Mouse (Mus musculus): Measurements from ENCODE around the gene Med29. TPM values are rescaled to one million over a fixed set of nuclear protein-coding genes. Genes with fewer than 3 reads are reported as not detected.

Med29 gene
- polyA plus RNA-seq, 1 experiment from 2014 or later: 44.6 TPM

DNA sequence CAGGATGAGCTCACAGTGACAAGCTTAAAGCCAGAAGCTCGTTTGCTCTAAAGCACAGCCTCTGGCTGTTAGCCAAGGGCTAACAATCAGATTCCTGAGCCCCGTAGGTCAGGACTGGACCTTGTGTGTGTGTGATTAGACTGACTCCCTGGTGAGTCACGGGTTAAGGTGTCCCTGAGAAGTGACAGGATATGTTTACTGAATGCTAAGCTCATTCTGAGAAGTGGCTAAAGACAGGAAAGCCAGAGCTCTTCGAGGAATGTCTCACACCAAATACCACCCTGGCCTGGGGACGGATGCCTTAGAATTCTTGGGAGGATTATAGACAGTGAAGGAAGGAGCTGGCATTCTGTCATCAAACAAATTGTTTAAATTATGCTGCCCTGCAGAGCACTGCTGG is 34.5 kb downstream of the Med29 start:
- no peak overlapping the region for H3K4me3 ChIP-seq
- H3K36me3 ChIP-seq: peaks cover 56% of the 10 kb centered on the region
- 0% methylated on average over 5 of the region's 5 CpGs for WGBS
- no peak overlapping the region for H3K9ac ChIP-seq (replicated peaks)
- H3K4me1 ChIP-seq: peaks cover 4% of the 10 kb centered on the region; the same call in 1 of the 2 replicates
- no peak for ATAC-seq (replicated peaks)
- H3K4me2 ChIP-seq (replicated peaks): no peak overlapping the region
- H3K27ac ChIP-seq (replicated peaks): no peak overlapping the region; the same call in 1 of the 2 replicates
- no peaks in the 10 kb centered on the region for H3K27me3 ChIP-seq
- H3K9me3 ChIP-seq: no peaks in the 10 kb centered on the region

DNA sequence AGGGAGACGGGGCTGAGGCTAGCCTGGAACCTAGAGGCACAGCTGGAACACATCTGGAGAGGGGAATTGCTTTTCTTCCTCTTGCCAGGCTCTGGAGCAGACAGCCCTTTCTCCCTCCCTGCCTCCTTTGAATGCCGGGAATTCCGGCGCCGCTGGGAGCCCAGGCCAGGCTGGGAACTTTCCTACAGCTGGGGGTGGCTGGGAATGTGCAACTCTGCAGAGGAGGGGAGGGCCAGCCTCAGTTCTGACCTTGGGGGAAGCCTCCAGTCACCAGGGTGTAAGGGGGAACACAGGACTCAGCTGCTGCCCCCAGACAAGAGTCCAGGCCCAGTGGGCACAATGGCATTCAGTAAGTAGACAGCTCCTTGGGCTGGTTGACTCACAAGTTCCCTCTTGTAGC is 35.5 kb downstream of the Med29 start:
- 4% methylated on average over 5 of the region's 5 CpGs for WGBS
- H3K4me3 ChIP-seq: no peak overlapping the region
- no peak overlapping the region for H3K9ac ChIP-seq (replicated peaks)
- H3K4me2 ChIP-seq (replicated peaks): no peak overlapping the region
- H3K27me3 ChIP-seq: no peaks in the 10 kb centered on the region
- peaks cover 59% of the 10 kb centered on the region for H3K36me3 ChIP-seq
- H3K9me3 ChIP-seq: no peaks in the 10 kb centered on the region
- ATAC-seq (replicated peaks): no peak
- H3K4me1 ChIP-seq: peaks cover 7% of the 10 kb centered on the region
- H3K27ac ChIP-seq (replicated peaks): peak overlapping the region; percentile 17; the same call in 1 of the 2 replicates

DNA sequence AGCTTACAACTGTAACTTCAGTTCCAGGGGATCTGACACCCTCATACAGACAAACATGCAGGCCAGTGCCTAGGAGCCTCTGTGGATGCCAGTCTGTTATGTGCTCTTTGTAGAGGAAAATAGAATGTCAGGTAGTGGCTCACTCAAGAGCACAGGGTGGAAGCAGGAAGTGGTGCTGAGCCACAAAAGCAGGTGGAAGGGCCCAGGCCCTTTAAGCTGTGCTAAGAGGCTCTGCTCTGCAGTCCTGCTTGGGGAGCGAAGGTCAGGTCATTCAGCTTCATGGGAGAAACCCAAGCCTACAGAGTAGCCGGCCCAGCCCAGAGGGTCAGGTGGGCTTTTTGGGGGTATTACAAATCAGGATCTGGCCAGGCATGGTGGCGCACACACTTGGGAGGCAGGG is 37.3 kb downstream of the Med29 start:
- Histone ChIP-seq H3K9me3 (no peaks in the 10 kb centered on the region), H3K27me3 (no peaks in the 10 kb centered on the region), H3K4me1 (peaks cover 16% of the 10 kb centered on the region), H3K9ac (replicated peaks) (no peak overlapping the region), H3K36me3 (peaks cover 45% of the 10 kb centered on the region), H3K27ac (replicated peaks) (no peak overlapping the region), H3K4me2 (replicated peaks) (no peak overlapping the region), H3K4me3 (no peak overlapping the region)
- ATAC-seq (replicated peaks): no peak
- WGBS: 94% methylated on average over 3 of the region's 3 CpGs

DNA sequence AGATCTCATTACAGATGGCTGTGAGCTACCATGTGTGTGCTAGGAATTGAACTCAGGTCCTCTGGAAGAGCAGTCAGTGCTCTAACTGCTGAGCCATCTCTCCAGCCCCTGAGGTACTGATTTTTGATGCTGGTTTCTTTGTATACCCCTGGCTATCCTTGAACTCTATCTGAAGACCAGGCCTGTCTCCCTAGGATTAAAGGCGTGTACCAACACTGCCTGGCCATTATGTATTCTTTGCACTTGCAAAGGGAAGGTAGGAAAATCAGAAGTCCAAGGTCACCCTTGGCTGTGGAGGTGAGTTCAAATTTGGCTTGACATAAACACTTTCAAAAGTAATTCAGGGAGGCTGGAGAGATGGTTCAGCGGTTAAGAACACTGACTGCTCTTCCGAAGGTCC is 37.9 kb downstream of the Med29 start:
- H3K4me3 ChIP-seq: no peak overlapping the region
- H3K27ac ChIP-seq (replicated peaks): no peak overlapping the region
- peaks cover 38% of the 10 kb centered on the region for H3K36me3 ChIP-seq
- no peaks in the 10 kb centered on the region for H3K27me3 ChIP-seq
- ATAC-seq (replicated peaks): no peak
- no peak overlapping the region for H3K4me2 ChIP-seq (replicated peaks)
- peaks cover 21% of the 10 kb centered on the region for H3K4me1 ChIP-seq
- no peaks in the 10 kb centered on the region for H3K9me3 ChIP-seq
- no peak overlapping the region for H3K9ac ChIP-seq (replicated peaks)
- 86% methylated on average over 3 of the region's 3 CpGs for WGBS

DNA sequence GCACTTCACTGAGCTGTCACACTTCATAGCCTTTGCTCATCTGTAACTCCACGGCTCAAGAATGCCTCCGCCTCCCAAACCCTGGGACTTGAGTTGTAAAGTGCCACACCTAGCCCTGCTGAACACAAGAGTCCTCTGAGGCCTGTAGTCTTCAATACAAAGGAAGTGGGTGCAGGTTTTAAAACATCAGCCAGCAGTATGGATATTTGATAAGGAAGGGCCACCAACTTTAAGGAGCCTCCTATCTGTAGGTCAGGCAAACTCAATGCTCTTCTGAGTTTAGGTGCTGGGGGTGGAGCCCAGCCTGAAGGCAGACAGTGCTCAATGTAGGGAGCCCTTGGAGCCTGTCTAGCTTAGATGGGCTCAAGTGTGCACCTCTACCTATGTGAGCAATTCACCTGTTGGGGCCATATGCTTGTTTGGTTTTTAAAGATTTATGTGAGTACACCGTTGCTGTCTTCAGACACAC is 38.4 kb downstream of the Med29 start:
- no peak overlapping the region for H3K9ac ChIP-seq (replicated peaks)
- H3K4me3 ChIP-seq: no peak overlapping the region
- H3K27me3 ChIP-seq: no peaks in the 10 kb centered on the region
- no peak for ATAC-seq (replicated peaks)
- no peak overlapping the region for H3K4me2 ChIP-seq (replicated peaks)
- H3K27ac ChIP-seq (replicated peaks): no peak overlapping the region
- peaks cover 22% of the 10 kb centered on the region for H3K4me1 ChIP-seq
- no peaks in the 10 kb centered on the region for H3K9me3 ChIP-seq
- H3K36me3 ChIP-seq: peaks cover 34% of the 10 kb centered on the region
- 92% methylated on average over 3 of the region's 3 CpGs for WGBS

DNA sequence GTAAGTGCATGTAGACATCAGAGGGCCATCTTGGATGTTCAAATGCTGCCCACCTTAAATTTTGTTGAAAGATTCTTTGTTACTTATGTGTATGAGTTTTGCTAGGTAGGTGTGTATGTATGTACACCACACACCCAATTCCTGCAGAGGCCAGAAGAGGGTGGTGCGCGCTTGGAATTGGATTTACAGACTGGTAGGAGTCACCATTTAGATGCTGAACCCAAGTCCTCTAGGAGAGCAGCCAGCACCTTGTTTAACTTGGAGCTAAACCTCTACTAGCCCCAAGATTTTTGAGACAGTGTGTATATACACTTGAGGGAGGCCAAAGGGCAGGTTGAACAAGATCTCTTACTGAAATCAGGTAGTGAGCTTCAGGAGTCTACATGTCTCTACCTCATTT is 39.2 kb downstream of the Med29 start:
- Histone ChIP-seq H3K27me3 (no peaks in the 10 kb centered on the region), H3K4me1 (peaks cover 20% of the 10 kb centered on the region), H3K36me3 (peaks cover 34% of the 10 kb centered on the region), H3K9me3 (no peaks in the 10 kb centered on the region), H3K27ac (replicated peaks) (no peak overlapping the region), H3K4me2 (replicated peaks) (no peak overlapping the region), H3K4me3 (no peak overlapping the region), H3K9ac (replicated peaks) (no peak overlapping the region)
- ATAC-seq (replicated peaks): no peak
- 98% methylated on average over 2 of the region's 2 CpGs for WGBS

DNA sequence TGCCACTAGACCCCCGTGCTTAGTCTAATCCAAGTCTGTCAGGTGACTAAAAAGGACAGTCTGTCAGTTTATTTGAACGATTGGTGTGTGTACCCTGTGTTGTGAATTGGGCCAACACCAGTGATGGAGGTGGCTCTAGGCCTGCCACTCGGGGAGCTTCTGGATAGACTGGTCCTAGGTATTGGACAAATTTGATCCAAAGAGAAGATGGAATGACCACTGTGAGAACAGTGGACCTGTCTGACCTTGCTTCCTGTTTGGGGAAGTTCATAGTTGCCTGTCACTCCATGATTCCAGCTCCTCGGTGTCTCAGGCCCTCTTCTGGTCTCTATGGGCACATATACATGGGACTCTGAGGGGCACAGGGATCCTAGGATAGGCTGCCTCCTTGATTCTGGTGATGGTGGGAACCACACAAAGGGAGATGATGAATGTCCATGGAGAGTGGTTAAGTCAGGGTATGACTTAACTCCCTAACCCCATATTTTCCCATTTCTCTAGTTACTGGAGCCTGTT is 40.8 kb downstream of the Med29 start:
- H3K27ac ChIP-seq (replicated peaks): no peak overlapping the region
- ATAC-seq (replicated peaks): no peak
- peaks cover 34% of the 10 kb centered on the region for H3K36me3 ChIP-seq
- H3K27me3 ChIP-seq: no peaks in the 10 kb centered on the region
- peak overlapping the region; percentile 97 for H3K9ac ChIP-seq (replicated peaks)
- H3K4me3 ChIP-seq: peak overlapping the region; percentile 93
- 47% methylated on average over 4 of the region's 4 CpGs for WGBS
- peak overlapping the region; percentile 88 for H3K4me2 ChIP-seq (replicated peaks)
- no peaks in the 10 kb centered on the region for H3K9me3 ChIP-seq
- H3K4me1 ChIP-seq: peaks cover 18% of the 10 kb centered on the region

DNA sequence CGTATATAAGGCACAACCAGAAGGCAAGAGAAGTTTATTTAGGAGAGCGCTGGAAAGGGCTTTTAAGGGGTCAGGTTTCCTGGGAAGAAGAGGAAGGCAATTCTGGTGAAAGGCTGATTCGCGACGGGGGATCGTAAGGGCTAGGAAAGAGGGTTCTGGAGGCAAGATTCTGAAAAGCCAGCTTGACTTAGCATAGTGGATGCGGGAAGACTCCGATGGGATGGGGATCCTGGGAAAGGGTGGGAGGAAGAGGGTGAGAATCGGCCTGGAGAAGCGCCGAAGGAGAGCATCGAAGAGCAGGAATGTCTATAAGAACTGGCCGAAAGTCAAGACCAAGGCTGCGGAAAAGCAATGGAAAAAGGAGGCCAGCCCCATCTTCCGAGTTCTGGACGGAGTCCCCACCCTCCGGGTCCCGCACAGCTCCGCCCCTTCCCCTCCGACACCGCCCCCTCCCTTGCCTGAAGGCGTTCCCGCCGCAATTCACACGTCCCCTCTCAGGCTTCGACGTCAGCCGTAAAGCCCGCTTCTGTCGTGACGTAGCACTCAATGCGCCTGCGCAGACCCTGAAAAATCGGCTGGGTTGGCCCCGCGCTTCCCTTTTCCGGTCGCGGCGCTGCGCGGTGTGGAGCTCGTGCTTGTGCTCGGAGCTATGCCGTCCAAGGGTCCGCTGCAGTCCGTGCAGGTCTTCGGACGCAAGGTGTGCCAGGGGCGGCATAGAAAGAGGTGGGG is 42.2 kb downstream of the Med29 start, which contains the start of gene Rps16:
Rps16 (plus strand) TSS at position 498 of the 729 bp plus-strand sequence.
- Histone ChIP-seq H3K4me2 (replicated peaks) (peak within 1 kb of the TSS; percentile 88), H3K9ac (replicated peaks) (peak within 1 kb of the TSS; percentile 97), H3K27ac (replicated peaks) (peak within 1 kb of the TSS; percentile 85), H3K36me3 (peaks cover 31% of the 10 kb centered on the region), H3K4me3 (peak within 1 kb of the TSS; percentile 93), H3K27me3 (no peaks in the 10 kb centered on the region), H3K4me1 (peaks cover 18% of the 10 kb centered on the region), H3K9me3 (no peaks in the 10 kb centered on the region)
- peak; percentile 93 for ATAC-seq (replicated peaks)
- under 1% methylated on average over 49 of the region's 50 CpGs for WGBS

DNA sequence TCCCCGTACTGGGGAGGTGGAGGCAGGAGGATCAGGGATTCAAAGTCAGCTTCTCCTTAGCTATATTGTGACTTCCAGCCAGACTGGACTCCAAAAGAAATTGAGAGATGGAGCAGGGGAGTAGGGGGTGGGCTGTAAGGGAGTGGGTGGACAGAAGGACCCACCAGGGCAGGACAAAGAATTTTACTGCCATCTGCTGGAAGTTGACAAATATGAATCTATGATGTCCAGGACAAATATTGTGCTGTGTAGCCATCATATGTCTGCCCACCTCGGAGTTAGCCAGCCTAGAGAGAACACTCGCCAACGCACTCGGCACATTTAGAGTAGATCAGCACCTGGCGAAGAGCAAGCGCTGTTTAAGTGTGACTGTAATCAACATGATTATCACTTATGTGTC is 43.9 kb downstream of the Med29 start:
- Histone ChIP-seq H3K4me3 (no peak overlapping the region), H3K9me3 (no peaks in the 10 kb centered on the region), H3K36me3 (peaks cover 17% of the 10 kb centered on the region), H3K9ac (replicated peaks) (no peak overlapping the region), H3K4me1 (peaks cover 18% of the 10 kb centered on the region), H3K4me2 (replicated peaks) (no peak overlapping the region), H3K27ac (replicated peaks) (no peak overlapping the region), H3K27me3 (no peaks in the 10 kb centered on the region)
- no peak for ATAC-seq (replicated peaks)
- 84% methylated on average over 7 of the region's 7 CpGs for WGBS

DNA sequence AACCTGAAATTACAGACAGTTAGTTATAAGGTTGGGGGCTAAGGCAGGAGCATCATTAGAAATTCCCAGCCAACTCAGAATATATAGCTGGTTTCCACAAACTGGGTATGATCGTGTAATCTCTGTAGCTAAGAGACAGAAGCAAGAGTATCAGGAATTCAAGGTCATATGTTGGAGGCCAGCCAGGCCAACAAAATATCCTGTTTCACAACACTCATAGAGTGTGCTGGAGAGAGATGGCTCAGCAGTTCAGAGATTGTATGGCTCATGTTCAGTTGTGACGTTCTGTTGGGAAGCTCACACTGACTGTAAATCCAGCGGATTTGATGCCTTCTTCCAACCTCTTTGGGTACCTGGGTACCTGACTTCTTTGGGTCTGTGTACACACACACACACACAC is 44.8 kb downstream of the Med29 start:
- H3K27me3 ChIP-seq: no peaks in the 10 kb centered on the region
- peaks cover 8% of the 10 kb centered on the region for H3K36me3 ChIP-seq
- H3K9ac ChIP-seq (replicated peaks): no peak overlapping the region
- peaks cover 18% of the 10 kb centered on the region for H3K4me1 ChIP-seq
- H3K4me3 ChIP-seq: no peak overlapping the region
- WGBS: 89% methylated on average over 3 of the region's 3 CpGs
- no peak for ATAC-seq (replicated peaks)
- no peaks in the 10 kb centered on the region for H3K9me3 ChIP-seq
- H3K4me2 ChIP-seq (replicated peaks): no peak overlapping the region
- H3K27ac ChIP-seq (replicated peaks): no peak overlapping the region

DNA sequence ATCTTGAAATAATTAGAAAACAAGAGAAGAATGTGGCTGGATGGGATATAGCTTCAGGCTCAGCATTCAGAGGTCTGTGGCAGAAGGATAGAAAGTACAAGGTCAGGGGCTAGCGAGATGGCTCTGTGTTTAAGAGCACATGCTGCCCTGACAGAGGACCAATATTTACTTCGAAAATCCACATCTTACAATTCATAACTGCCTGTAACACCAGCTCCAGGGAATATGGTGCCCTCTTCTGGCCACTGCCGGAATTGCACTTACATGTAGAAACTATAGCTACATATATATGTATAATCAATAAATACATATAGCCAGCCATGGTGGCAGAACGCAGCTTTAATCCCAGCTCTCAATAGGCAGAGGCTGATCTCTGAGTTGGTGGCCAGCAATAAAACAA is 47.9 kb downstream of the Med29 start:
- no peaks in the 10 kb centered on the region for H3K36me3 ChIP-seq
- no peak overlapping the region for H3K9ac ChIP-seq (replicated peaks)
- H3K4me1 ChIP-seq: peaks cover 1% of the 10 kb centered on the region
- no peaks in the 10 kb centered on the region for H3K27me3 ChIP-seq
- no peak overlapping the region for H3K27ac ChIP-seq (replicated peaks)
- H3K9me3 ChIP-seq: no peaks in the 10 kb centered on the region
- 0 out of 2 replicates have a peak, but pooled peaks have one; percentile 23 for ATAC-seq (replicated peaks)
- H3K4me2 ChIP-seq (replicated peaks): no peak overlapping the region
- no peak overlapping the region for H3K4me3 ChIP-seq
- WGBS: 5% methylated on average over 4 of the region's 4 CpGs

DNA sequence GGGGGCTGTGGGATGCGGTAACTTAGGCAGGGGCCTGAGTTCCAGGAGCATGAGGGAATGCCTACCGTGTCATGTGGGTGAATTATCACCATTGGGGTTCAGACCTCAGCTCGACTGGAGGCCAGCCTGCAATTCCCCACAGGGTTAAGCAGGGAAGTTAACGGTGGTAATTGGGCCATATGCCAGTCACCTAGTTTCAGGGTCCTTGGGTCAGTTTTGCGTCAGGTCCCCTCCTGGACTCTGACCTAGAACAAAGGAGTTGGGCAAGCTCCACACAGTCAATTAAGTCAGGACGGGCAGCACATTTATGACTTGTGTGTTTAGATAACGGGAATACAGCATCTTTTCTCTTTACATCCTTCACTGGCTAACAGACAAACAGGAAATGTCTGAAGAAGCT is 51.1 kb downstream of the Med29 start:
- Histone ChIP-seq H3K9me3 (no peaks in the 10 kb centered on the region), H3K9ac (replicated peaks) (no peak overlapping the region), H3K27me3 (no peaks in the 10 kb centered on the region), H3K4me3 (no peak overlapping the region), H3K4me1 (peaks cover 15% of the 10 kb centered on the region), H3K4me2 (replicated peaks) (no peak overlapping the region), H3K36me3 (no peaks in the 10 kb centered on the region), H3K27ac (replicated peaks) (no peak overlapping the region)
- no peak for ATAC-seq (replicated peaks)
- WGBS: 50% methylated on average over 7 of the region's 7 CpGs

Data from forebrain, embryonic 15.5 days (tissue).